Mouse (Mus musculus): ENCODE measurements around the gene Klhl34.

The Klhl34 gene

DNA sequence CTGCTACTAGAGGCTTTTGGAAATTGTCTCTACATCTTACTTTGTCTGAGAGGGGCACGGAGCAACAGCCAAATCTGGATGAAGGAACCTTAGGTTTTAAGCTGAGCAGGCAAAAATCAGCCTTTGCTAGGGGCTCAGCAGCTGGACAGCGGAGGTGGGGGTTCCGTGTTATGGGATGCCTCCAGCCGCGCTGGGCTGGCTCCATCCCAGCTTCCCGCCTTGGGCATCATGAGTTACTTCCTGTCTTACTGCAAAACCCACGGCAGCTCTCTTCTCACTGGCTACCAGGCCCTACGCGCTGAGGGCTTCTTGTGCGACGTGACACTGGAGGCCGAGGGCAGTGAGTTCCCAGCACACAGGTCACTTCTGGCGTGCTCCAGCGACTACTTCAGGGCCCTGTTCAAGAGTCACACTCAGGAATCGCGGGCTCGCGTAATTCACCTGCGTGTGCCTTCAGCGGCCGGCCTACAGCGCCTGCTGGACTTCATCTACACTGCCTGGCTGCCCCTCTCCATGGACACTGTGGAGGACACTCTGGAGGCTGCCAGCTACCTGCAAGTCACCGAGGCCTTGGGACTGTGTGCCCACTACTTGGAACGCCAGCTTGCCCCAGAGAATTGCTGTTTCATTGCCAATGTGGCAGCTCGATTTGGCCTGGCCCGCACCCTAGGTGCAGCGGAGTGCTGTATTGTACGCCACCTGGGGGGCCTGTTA lies at the start of gene Klhl34:
Gene Klhl34, plus strand, starts transcription at position 229 of the 714 bp plus-strand sequence.
- peak; percentile 11; the same call in 1 of the 2 replicates for ATAC-seq (ENCODE audit: low TSS enrichment)

DNA sequence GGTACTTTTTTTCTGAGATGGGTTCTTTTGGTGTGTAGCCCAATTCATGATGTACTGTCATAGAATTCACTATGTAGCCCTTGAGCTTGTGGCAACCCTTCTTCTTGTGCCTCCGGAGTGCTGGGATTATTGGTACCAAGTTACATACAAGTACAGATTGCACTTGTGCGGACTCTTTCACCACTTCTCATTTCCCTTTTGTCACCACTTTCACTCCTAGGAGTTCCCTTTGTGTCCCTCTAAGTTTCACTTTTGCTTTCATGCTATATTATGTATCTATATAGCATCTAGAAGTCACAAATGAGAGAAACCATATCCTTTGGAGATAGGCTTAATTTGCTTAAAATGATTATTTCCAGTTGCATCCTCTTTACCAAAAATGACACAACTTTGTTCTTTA lies 16.6 kb upstream of the Klhl34 start:
- ATAC-seq (ENCODE audit: low TSS enrichment) = no peak

DNA sequence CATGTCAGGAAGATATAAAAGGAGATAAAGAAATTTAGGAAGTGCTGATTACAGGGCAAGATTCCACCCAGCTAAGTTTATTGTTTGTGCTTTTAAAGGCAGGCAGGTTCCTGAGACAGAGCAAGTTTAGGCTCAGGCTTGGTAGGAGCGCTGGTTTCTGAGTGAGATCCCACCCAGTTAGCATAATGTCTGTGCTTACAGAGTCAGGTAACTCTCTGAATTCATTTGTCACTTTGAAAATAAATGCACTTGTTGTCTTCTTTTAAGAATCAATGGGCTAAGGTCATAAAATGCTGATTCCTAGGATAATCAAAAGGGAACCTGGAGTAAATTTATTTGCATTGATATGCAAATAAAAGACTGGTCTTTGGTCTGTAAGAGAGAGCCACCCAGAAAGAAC lies 8.5 kb upstream of the Klhl34 start:
- ATAC-seq (ENCODE audit: low TSS enrichment) = no peak

DNA sequence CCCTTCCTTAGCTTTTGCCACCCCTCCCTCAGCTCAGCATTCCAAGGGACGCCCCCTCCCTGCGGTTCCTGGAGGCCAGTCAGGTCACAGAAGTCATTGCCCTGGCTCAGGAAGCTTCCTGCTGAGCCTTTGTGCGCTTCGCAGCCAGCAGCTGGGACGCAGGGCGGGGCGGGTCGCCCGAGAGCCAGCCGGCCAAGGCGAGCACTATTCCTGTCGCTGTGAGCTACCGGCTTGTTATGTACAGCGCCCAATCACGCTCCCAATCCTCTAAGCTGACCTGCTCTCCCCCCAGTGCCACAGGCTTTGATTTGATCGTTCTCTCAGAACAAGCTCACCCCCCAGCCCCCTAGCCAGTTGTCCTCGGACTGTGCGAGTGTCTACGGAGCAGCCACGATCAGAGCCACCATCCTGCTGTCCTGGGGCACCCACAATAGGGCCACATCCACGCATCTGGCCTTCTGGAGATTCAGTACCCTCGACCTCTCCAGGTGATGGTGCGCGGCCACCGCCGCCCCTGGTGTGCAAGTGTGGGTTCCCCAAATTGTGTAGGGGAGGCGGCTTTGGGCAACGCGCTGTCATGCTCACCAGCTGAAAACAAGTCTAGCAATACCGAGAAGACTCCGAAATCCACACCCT lies 546 bp upstream of the Klhl34 start:
- ATAC-seq (ENCODE audit: low TSS enrichment) = peak; percentile 16

DNA sequence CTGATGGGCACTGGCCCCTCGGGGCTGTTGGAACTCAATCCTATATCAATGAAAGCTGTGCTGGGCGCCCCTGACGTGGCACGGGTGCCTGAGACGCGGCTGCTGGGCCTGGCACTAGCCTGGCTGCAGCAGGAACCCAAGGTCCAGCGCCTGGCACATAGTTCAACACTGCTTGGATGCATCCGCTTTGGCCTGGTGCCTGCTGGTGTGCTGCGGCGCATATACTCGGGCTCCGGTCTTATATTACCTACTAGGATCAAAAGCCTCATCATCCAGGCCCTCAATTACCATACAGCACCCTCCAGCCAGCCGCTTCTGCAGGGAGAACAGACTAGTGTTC lies 656 bp downstream of the Klhl34 start:
- ATAC-seq (ENCODE audit: low TSS enrichment) = no peak

DNA sequence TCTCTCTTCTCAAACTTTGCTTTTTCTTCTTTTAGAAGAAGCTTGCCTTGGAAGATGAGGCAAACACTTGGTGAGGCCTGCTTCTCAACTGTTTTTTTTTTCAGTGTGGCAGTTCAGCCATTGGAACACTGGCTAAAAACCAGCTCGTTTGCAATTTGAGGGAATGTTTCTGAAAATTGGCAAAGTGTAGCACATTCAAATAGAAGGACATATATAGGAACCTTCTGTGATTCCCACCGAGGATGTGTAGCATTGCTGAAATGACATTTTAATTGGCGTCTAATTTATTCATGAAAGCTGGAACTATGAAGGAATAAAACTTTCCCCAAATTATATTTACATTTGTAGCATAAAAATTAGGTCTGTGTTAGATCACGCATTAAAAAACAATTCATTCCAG lies 11.7 kb downstream of the Klhl34 start:
- peak; percentile 26 for ATAC-seq (ENCODE audit: low TSS enrichment)

All from frontal cortex, adult (tissue).